Mouse (Mus musculus) left cerebral cortex, postnatal 10 days (tissue): ENCODE measurements around the gene Epha4. TPM values are rescaled to one million over a fixed set of nuclear protein-coding genes. Genes with fewer than 3 reads are reported as not detected.

Experiments used
- DNase-seq, 2 experiments: peaks; one replicate each; pipeline ENCODE4 v3.0.0; 2021 to 2022; ENCODE audit warnings: low spot score in 2 of 2, mixed read lengths in 1 of 2; ENCODE audit errors: extremely low spot score in 1 of 2
- intact Hi-C: fragments of 180-260 bp; cut with DNase I; formaldehyde crosslinking; loops from one replicate; pipeline ENCODE4 v1.15.1; 2025
- total RNA-seq, 2 experiments: library from RNA; stranded (reverse); gene quantifications; 2 replicates each; pipeline ENCODE4 v1.2.3; 2021

Gene Epha4
- total RNA-seq, 2 experiments from 2014 or later = 215 to 239 TPM

GRCm38 (mm10) chr1:77513959-77514324 is 946 bp downstream of the Epha4 start:
- intact Hi-C loops = loop anchor here (5.0 to 10.0 kb wide), 2 partner anchors 409 to 1022 kb away; no protein-coding TSS in a partner anchor
- DNase-seq = no peak

- peak; percentile 55 to 74 for DNase-seq
- intact Hi-C loops = loop anchor here (5.0 to 10.0 kb wide), 2 partner anchors 409 to 1021 kb away; no protein-coding TSS in a partner anchor
Observed at GRCm38 (mm10) chr1:77513411-77513941, 1.4 kb downstream of the Epha4 start.

- intact Hi-C loops = loop anchor here (5.0 to 10.0 kb wide), 2 partner anchors 408 to 1020 kb away; no protein-coding TSS in a partner anchor
- DNase-seq = no peak
Observed at GRCm38 (mm10) chr1:77512431-77513195, 2.3 kb downstream of the Epha4 start.

- intact Hi-C loops = loop anchor here (5.0 to 10.0 kb wide), 2 partner anchors 407 to 1020 kb away; no protein-coding TSS in a partner anchor
- DNase-seq = no peak
Observed at GRCm38 (mm10) chr1:77512059-77512407, 2.9 kb downstream of the Epha4 start.

GRCm38 (mm10) chr1:77511372-77512058 is 3.4 kb downstream of the Epha4 start:
- intact Hi-C loops = loop anchor here (5.0 to 10.0 kb wide), 2 partner anchors 407 to 1019 kb away; no protein-coding TSS in a partner anchor
- no peak for DNase-seq

- DNase-seq = no peak
- intact Hi-C loops = loop anchor here (5.0 to 10.0 kb wide), 2 partner anchors 406 to 1018 kb away; no protein-coding TSS in a partner anchor
Observed at GRCm38 (mm10) chr1:77510623-77511022, 4.3 kb downstream of the Epha4 start.

GRCm38 (mm10) chr1:77506856-77507200 is 8.1 kb downstream of the Epha4 start:
- no peak for DNase-seq
- intact Hi-C loops = no loop called here

GRCm38 (mm10) chr1:77506038-77506855 is 8.6 kb downstream of the Epha4 start:
- no peak for DNase-seq
- intact Hi-C loops = no loop called here

- intact Hi-C loops = no loop called here
Observed at GRCm38 (mm10) chr1:77505263-77505662, 9.6 kb downstream of the Epha4 start.

GRCm38 (mm10) chr1:77504813-77505212 is 10.1 kb downstream of the Epha4 start:
- DNase-seq = no peak
- intact Hi-C loops = no loop called here

More at GRCm38 (mm10) chr1:77505263-77505662, 9.6 kb downstream of the Epha4 start:
- DNase-seq = no peak

GRCm38 (mm10) chr1:77503711-77504181 is 11.1 kb downstream of the Epha4 start:
- no peak for DNase-seq

GRCm38 (mm10) chr1:77502554-77503119 is 12.3 kb downstream of the Epha4 start:
- intact Hi-C loops = no loop called here
- no peak for DNase-seq

More at GRCm38 (mm10) chr1:77503711-77504181, 11.1 kb downstream of the Epha4 start:
- intact Hi-C loops = no loop called here

GRCm38 (mm10) chr1:77501363-77501933 is 13.4 kb downstream of the Epha4 start:
- DNase-seq = no peak
- intact Hi-C loops = no loop called here

- intact Hi-C loops = no loop called here
- no peak for DNase-seq
Observed at GRCm38 (mm10) chr1:77497506-77497905, 17.4 kb downstream of the Epha4 start.

- intact Hi-C loops = no loop called here
- no peak for DNase-seq
Observed at GRCm38 (mm10) chr1:77496468-77497181, 18.3 kb downstream of the Epha4 start.

- intact Hi-C loops = no loop called here
- DNase-seq = no peak
Observed at GRCm38 (mm10) chr1:77495790-77496158, 19.1 kb downstream of the Epha4 start.

GRCm38 (mm10) chr1:77495030-77495789 is 19.7 kb downstream of the Epha4 start:
- intact Hi-C loops = no loop called here
- DNase-seq = no peak
